Mouse (Mus musculus) adrenal gland, postnatal 25 days (tissue): ENCODE data around the gene Cinp. TPM values are rescaled to one million over a fixed set of nuclear protein-coding genes. Genes with fewer than 3 reads are reported as not detected.

ENCODE experiments used
- DNase-seq: peaks from one replicate; pipeline ENCODE4 v3.0.0; 2021; ENCODE audit warnings: mixed read lengths
- total RNA-seq: library from RNA; stranded (reverse); gene quantifications from 2 replicates; pipeline ENCODE4 v1.2.3, GENCODE M21; 2021

Gene Cinp
- total RNA-seq, 1 experiment from 2014 or later: 43.9 TPM

- DNase-seq: no peak
Measured at GRCm38 (mm10) chr12:110835182-110835581, 53.8 kb downstream of the Cinp start.

DNA sequence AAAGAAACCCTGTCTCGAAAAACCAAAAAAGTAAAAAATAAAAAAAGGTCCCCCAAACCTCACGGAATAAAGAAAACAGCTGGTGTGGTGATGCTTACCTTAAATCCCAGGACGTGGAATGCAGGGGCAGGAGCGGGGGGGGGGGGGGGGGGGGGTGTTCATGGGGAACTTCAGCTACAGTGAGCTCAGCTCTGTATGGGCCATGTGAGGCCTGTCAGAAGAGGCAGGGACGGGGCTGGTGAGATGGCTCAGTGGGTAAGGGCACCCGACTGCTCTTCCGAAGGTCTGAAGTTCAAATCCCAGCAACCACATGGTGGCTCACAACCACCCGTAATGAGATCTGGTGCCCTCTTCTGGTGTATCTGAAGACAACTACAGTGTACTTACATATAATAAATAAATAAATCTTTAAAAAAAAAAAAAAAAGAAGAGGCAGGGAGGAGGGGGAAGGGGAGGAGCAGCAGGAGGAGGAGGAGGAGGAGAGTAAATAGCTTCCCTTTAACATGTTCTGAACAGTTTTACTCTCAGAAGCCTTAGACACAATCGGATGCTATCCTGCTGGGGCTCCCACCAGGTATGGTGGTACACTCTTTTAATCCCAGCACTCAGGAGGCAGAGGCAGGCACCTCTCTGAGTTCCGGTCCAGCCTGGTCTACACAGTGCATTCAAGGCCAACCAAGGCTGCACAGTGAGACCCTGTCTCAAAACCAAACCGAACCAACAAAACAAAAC, 58.5 kb downstream of the Cinp start:
- no peak for DNase-seq

DNA sequence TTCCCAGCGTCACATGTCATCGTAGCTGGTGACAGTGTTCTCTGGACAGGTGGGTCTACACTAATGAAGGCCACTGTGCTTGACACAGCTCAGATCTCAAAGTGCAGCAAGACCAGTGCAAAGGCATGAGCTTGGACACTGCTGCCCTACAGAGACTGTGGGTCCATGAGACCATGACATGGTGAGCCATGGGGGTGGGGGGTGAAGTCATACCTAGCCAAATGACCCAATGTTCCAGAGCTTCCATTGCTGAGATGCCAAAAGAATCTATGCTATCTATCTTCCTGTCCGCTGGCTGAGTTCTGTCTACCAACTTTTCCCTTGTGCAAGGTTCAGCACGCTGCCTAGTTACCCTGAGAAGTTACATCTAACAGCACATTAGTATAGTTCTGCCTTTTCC, 60.0 kb downstream of the Cinp start:
- no peak for DNase-seq

Other genes with a start within 250 kb of the Cinp start
- gene 1700001K19Rik, start 206.5 kb downstream of the Cinp start, total RNA-seq: not detected in 2 replicates
- gene Hsp90aa1, start 186.4 kb downstream of the Cinp start, total RNA-seq: 462 and 716 TPM in 2 replicates
- gene Wdr20, start 151.2 kb downstream of the Cinp start, total RNA-seq: 40.7 and 51.1 TPM in 2 replicates
- gene Mok, start 48.2 kb downstream of the Cinp start, total RNA-seq: 1.4 and 1.5 TPM in 2 replicates
- gene Zfp839, start 38.9 kb downstream of the Cinp start, total RNA-seq: 16.3 and 17.7 TPM in 2 replicates
- 9.5 and 10.1 TPM in 2 replicates for gene Tecpr2, start 119 bp upstream of the Cinp start, total RNA-seq
- 22.3 and 36.5 TPM in 2 replicates for gene Ankrd9, start 89.9 kb upstream of the Cinp start, total RNA-seq
- 45.6 and 54.7 TPM in 2 replicates for gene Rcor1, start 150.2 kb upstream of the Cinp start, total RNA-seq